Mouse (Mus musculus) kidney, postnatal 25 days (tissue): ENCODE measurements at regions not wholly inside any gene's neighbourhood (a gene's known extent, or its start where the extent isn't known, plus 50 kb on each side); places are given as distances from the start of the nearest gene placed in this dataset.
A peak's percentile ranks its signal among the peaks of the same experiment; 100 is the strongest.

Experiments used
- DNase-seq, 2 experiments: peaks; one replicate each; pipeline ENCODE4 v3.0.0; 2021; ENCODE audit warnings: mixed read lengths in 2 of 2

DNA sequence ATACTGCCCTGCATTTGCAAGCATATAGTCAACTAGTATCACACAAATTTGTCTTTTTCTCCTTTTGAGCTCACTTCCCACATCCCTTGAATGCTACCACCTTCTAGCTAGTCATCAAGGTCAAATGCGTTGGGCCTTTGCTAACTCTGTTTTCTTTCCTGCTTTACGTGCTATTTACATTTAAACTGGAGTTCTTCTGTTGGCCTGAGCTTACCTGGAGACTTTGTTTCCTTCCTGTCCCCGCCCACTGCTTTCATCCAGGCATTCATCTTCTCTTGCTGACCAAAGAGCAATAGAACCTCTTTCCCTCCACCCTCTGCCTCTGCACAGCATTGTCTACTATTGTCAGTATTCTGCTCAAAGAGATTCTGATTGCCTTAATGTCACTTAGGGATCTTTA is 237.0 kb downstream of the Papss1 start:
- no peak for DNase-seq

DNA sequence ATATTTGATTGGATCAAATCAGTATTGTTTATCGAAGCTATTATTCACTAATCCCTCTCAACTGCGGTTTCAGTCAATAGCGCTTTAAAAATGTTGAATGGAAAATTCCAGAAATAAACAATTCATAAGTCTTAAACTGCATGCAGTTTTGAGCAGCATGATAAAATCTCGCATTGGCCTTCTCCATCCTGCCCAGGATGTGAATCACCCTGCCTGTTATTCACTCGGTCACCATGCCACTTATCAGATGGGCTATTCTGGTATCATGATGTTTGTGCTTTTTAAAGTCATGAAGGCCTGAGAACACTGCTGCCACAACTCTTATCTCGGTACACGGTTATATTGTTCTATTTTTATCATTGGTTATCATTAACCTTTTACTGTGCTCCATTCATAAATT is 238.3 kb downstream of the Papss1 start:
- DNase-seq, result peak; percentile 32 to 66

DNA sequence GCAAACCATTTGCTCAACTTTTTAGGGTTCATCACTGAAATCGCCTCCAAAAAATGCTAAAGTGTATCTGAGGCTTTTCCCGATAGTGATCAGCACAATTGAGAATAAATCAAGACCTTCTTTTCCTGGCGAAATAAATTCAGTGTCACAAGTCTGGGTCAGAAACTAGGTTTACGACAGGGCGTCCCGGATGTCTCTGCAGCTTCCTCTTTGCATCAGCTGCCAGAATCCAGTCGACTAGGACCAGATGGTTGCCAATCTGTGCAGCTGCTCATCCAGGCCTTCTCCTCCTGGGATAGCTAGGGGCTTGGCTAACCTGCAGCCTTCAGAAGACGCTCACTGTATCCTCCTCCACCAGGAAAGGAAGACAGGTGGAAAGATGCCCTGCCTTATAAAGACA is 243.6 kb downstream of the Papss1 start:
- peak; percentile 70 to 83 for DNase-seq

DNA sequence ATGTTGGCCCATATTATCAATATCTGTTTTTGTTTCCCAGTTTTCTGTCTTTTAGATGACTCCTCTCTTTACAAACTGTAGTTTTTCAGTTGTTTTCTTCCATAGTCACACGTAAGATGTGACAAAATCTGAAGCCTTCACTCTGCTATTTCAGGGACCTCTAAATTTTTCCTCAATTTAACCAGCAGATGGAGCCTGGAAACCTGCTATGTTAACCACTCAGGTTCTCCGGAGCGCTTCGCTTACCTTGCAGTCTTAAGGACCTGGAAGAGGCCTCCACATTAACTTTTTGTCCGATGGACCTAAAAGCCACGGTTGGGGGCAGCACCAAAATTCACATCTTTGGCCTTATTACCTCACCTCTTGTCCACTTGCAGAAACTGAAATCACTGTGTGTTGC is 248.4 kb downstream of the Papss1 start:
- DNase-seq, result peak in 1 of 2 experiments; percentile 44

DNA sequence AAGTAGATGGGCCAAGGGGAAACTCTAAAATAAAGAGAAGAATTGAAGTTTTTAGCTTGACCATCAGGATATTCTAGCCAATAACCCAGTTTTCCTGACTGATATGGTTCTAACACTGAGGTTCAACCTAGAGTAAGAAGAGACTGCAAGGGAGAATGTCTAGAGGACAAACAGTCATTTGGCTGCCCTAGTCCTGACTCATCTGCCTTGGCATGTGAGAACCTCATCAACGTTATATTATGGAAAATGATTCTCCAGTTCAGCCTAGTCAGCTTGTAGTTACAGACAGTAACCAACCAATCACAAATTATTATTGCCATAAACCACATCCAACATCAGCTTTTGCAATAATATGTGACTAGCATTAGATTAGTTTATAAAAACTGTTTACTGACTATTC is 254.2 kb downstream of the Papss1 start:
- no peak for DNase-seq

DNA sequence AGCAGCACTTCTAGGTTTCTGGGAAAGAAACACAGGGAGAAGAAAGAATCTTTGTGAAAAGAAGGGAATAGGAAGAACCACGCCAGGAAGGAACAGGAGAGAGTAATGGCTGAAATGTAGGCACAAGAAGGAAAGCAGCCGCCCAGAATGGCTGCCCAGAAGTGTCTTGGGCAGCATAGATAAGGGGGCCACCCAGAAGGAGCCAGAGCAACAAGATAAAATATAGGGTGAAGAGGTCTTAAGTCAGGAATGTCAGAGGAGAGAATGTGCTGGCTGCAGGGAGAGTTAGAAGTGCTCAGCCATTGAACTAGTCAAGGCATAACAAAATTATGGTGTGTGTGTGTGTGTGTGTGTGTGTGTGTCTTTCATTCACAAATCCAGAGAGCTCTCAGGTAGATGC is 227.7 kb upstream of the Dkk2 start:
- no peak for DNase-seq

DNA sequence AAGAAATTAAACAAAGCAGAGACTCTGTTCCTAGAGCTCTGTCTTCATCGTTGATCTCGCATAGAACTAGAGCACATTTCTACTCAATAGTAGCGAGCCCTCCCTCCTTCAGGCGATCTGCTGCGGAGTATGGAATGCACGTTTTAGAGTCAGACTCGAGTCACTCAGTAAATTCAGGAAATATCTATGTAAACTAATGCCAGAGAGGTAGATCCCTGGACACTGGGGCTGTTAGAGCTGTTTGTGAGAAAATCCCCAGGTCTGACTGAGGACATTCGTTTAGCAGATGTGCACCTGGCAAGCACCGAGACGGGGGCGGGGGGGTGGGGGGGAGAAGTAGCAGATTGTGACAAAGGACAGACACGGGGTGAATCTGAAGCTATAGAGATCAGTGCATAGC is 226.0 kb upstream of the Dkk2 start:
- DNase-seq, result no peak

DNA sequence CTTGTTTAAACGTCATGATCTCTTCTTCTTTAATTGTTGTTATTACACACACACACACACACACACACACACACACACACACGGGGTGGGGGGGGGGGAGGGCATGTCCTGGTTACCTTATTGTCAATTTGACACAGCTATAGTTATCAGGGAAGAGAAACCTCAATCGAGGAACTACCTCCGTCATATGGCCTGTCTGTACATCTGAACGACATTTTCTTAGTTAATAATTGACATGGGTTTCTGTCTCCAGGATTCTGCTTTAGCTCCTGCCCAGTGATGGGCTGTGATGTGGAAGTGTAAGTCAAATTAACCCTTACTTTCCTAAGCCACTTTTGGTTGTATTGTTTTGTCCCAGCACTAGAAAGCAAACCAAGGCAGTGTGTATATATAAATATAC is 220.0 kb upstream of the Dkk2 start:
- DNase-seq, result no peak

DNA sequence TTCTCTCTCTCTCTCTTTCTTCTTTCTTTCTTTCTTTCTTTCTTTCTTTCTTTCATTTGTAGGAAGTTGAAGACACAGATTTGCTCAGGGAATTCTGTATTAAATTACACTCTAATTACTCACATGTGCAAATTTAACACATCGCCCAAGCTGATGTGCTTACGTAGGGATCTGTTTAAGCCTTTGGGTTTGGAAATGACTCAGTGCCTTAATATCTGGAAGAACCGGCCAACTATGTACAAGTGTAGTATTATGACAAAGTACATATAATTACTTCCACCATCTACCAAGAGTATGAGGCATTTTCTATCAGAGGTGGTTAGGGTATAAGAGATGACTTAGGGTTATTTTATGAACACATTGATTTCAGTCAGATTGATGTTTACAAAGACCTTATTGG is 217.8 kb upstream of the Dkk2 start:
- no peak for DNase-seq

DNA sequence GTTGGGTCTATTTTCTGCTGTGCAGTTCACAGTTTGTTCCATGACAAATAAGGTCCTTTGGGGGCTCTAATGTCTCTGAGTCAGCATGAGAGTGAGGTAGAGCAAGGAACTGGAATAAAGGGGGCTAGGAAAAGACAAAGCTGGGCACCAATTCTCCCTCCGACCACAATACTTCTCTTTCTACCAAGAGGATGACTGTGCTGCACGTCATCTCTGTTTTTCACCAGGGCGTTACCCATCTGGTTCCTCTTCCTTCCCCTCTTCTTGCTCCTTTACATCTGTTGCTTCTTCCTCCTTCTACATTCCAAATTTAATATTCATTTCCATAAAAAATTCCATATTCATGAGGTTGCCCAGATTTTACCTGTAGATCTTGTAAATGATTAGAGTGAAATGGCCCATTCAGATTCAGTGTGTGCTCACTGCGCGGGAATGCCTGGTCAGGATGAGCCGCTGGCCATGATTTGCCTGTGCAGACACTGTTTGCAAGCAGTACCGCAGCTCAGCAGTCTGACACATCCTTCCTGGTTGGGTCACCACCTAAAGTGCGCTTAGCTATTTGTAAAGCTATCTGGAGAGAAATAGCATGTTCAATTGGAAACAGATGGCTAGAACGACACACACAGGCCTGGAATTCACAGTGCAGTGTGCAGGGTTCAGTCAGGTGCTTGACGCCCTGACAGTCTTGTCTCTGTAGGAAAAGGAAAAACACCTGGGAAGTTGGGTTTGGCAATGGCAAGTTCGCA is 216.7 kb upstream of the Dkk2 start:
- DNase-seq, result no peak

DNA sequence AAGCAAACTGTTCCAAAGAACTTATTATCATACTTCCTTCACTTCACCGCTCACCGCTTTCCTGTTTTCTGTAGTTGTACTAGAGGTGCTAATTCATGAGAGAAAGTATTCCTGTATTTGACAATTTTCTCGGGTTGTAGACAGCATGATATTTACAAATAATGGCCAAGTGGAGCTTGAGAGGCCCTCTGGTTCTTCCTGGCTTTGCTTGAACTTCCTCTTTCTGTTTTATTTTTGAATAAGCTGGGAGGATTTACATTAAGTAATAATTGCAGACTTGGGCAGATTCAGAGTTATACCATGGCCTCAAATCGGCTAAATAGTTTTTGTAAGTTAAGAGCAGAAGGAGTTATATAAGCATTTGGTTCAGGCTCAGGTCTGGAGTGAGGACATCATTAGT is 215.8 kb upstream of the Dkk2 start:
- DNase-seq, result no peak

DNA sequence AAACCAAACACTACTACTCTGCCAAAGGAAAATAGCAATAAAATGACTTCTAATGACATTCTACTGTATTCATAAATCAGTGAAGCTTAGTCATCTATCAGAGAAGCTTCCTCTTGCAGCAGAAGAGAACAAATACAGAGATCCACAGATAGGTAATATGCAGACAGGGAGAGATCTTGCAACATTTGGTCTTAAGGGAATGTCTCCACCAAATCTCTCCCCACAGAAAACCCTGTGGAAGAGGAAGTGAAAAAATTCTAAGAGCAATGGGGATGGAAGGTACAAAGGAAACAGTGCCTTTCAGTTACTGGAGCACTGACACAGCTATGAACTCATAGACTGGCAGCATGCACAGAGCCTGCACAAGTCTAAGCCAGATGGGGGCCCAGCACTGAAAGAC is 202.4 kb upstream of the Dkk2 start:
- no peak for DNase-seq

DNA sequence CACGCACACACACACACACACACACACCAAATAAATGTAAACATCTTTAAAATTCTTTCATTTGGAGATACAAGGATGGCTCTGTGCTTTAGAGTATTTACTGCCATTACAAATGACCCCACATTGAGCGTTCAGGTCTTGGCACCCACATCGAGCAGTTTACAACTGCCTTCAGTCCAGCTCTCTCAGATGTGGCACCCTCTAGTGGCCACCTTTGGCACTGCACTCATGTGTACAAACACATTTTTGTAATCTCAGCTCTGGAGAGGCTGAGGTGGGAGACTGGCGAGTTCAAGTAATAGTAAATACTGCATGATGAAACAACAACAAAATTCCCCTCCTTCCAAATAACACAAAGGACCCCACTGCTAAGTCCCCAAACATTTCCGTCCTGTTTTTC is 198.6 kb upstream of the Dkk2 start:
- DNase-seq, result peak in 1 of 2 experiments; percentile 53

DNA sequence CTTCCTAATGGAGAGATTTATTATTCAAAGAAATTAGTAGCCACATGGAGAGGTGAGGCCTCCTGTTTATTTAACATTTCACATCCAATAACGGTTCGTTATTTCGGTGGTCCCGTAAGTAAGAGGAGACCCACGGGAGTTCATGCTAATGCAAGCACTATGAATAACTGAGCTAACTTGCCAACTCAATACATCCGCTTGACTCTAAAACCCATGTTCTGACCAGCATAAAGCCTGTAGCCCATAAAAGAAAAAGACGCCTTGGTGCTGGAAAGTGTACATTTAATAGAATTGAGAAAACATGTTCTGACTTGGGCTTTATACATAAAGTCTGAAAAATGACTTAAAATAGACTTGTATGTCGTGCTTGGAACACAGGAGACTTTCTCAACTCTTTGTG is 198.1 kb upstream of the Dkk2 start:
- no peak for DNase-seq

DNA sequence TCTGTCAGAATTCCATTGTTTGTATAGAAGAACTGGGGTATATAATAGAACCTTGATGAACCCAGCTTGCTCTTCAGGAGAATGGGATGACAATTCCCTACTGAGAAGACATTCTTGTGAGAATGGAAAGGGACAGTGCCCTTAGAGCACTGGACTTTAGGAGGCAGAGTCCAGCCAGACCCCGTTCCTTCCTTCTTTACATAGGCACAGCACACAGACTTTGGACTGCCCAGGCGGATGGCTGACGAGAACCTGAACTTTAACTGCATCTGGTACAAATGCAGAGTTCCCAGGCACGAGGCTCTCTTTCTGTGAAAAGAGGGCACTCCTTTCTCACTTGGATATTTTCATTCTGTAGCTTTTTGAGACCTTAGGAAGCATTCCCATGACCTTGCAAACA is 197.4 kb upstream of the Dkk2 start:
- DNase-seq, result no peak

DNA sequence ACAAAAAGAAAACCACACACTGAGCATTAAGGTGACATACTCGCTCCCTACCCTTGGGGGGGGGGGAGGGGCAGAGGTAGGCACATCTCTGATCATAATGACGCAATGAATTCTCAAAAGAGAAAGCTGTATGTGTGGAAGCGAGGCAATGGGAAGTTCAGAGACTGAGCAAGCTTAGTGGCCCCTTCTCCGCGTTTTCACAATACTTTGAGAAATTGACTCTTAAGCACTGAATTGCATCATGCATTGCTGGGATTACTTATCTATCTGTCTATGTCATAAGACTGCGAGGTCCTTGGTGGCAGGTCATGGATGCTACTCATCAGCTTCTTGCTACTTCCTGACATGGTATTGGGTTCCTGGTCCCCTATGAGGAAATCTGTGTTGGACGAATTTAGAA is 193.2 kb upstream of the Dkk2 start:
- no peak for DNase-seq

DNA sequence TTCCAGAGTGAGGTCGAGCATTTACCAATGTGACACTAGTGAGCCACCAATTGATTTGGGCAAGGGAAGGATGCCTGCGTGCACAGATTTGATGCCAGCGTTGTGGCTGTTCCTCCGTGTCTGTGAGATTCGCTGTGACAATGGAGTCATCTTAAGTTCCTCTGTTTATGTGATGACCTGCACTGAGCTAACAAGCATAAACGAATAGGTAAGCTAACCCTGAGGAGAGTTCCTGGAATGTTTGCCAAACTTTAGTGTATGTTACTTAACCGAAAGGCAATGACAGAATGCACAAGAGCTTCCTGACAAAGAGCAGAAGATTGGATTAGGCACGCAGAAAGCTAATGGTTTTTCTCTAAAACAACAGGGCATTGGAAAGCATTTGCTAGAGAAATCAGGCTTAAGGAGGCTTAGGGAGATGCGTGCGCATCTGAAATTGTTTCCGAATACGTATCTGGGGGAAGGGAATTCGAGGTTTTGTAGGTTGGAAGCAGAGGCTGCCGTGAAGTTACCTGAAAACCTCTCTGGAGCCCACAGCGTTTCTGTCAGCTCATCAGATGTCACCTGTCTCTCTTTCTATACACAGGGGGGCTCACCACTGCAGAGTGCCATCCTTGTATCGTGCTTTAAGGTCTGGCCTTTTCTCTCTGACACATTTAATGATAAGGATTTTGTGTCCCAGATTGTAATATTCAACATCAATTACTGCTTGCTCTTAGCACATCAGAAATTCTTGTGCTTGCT is 191.9 kb upstream of the Dkk2 start:
- DNase-seq, result no peak

DNA sequence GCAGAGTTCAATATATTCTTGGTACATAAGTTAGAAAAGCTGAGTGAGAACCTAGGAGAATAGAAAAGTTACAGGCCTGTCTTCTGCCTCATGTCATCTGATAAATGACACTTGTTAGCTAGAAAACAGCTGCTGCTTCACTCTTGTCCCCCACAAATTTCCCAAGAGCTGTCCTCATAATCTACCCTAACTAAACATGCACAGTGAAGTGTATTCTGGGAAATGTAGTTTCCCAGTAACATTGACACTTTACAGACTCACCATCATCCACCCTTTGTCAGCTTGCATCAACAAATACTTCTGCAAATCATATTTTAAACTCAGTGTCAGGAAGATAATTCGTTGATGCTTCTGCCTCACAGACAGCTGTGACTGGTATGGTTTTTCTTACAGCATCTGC is 190.0 kb upstream of the Dkk2 start:
- DNase-seq, result no peak

DNA sequence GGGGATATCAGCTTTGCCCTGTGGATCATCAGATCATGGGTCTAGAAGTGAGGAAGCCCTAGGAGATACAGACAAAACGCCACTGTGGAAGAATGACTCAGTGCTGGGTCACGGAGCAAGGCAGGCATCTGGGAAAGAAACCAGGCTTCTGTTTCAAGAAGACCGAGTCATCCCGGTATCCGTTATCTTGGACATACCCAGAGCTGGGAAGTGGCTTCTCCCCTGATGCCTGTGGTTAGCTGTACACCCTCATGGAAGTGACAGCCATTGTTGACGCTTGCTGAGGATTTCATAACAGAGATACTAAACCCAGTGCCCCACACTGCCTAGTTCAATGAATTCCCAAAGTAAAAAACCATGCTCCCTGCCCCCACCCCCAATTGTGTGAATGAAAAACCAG is 171.6 kb upstream of the Dkk2 start:
- DNase-seq, result no peak

DNA sequence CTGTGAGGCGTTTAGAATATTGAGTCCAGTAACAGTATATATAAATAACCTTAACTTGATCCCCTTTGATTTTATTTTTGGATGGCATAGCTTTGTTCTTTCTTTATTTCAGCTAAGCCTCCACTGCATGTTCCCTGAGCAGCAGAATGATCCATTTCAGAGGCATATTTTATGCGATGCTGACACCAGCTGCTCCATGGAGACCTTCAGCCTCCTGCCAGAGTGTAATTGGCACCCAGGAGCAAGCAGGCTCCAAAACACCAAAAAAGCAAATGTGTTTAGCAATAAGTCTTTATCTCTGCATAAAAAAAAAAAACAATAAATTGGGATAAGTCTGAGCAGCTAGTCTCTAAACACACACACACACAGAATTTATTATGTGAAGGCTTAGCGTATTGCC is 170.7 kb upstream of the Dkk2 start:
- DNase-seq, result no peak

DNA sequence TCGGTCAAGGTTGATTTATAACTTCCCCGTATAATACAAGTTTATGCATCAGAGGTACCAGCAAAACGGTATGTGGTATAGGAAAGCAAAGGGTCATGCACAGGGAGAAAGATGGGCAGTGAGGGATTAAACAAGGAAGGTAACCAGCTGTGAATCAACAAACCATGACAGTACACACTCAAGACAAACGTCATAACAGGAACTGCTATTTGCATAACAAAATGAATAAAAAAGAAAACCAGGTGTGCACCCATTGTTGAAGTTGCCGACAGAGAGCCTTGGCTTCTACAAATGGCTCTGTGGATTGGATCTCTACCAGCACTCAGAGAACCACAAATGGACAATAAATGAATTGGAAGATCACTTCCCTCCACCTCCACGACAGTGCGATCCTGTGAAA is 170.1 kb upstream of the Dkk2 start:
- DNase-seq, result no peak

DNA sequence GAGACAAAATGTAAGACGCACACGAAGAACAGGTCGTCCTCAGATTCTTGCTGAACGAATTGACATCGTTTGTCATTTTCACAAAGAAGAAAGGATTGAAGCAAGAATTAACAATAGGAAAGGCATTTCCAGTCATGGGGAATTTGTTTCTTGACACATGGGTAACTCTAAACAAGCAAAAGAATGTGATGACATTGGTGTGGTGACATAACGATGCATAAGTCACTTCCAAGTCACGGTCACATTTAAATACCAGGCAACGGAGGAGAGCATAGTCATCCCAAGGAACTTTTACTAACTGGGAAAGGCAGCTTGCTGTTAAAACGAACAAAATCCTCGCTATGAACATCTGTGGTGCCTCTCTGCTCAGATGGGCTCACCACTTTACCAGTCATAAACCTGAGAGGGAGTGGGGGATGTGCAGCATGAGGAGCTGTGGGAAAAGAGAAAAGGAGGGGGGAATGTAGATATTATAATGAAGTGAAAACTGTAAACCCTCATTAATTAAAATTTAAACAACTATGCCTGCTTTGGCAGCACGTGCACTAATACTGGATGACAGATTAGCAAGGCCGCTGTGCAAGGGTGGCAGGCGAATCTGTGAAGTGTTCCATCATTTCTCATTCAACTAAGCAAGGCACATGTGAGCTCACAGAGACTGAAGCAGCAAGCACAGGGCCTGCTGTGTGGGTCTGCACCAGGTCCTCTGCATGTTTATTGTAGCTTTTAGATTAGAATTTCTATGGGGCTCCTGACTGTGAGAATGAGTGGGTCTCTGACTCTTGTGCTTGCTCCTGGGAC is 167.2 kb upstream of the Dkk2 start:
- DNase-seq, result no peak

DNA sequence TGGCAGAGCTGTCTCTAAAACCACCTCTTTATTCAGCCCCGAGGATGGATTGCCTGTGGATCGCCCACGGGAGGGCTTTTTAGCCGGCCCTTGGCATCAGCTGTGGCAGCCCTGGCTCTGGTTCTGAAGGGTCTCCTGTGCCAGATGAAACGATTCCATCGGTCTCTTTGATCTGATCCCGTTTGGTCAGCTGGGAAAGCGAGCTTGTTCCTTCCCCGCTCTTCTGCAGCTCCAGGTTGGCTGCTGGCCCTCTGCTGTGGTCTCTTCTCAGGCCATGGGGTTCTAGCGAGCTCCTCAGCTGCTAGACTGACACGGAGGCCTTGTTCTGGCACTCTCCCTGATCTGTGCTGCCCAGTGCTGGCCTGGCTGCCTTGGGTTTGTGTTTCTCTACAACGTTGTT is 165.6 kb upstream of the Dkk2 start:
- DNase-seq, result no peak

DNA sequence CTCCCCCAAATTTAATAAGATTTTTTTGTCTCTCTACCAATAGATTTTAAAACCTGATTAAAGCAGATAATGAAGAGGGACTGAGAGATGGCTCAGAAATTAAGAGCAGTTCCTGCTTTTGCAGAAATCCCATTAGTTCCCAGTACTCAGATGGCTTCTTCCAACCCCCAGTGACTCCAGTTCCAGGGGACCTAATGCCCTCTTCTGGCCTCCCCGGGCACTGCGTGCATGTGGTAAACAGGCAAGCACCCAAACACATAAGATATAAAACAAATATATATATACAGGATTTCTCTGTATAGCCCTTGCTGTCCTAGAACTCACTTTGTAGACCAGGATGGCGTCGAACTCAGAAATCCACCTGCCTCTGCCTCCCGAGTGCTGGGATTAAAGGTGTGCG is 163.9 kb upstream of the Dkk2 start:
- peak in 1 of 2 experiments; percentile 27 for DNase-seq
